Mouse (Mus musculus) ES-Bruce4 (cell line): ENCODE measurements at regions not wholly inside any gene's neighbourhood (a gene's known extent, or its start where the extent isn't known, plus 50 kb on each side); places are given as distances from the start of the nearest gene placed in this dataset.

Experiments used
- H3K27ac ChIP-seq: 2 replicates; pipeline ENCODE4 v1.5.1; 2012; ENCODE audit warnings: low read length, inconsistent platforms; ENCODE audit not compliant: insufficient read depth
- H3K27me3 ChIP-seq: 2 replicates; pipeline ENCODE4 v1.6.1; 2012; ENCODE audit warnings: mild to moderate bottlenecking, low read length, inconsistent platforms; ENCODE audit not compliant: control insufficient read depth, poor library complexity, insufficient read depth, severe bottlenecking
- H3K36me3 ChIP-seq: 2 replicates; pipeline ENCODE4 v1.6.1; 2012; ENCODE audit warnings: inconsistent platforms, mild to moderate bottlenecking, low read length, moderate library complexity; ENCODE audit not compliant: control insufficient read depth, poor library complexity, insufficient read depth, severe bottlenecking
- H3K4me1 ChIP-seq: one replicate; pipeline ENCODE4 v1.8.1; 2011; ENCODE audit warnings: low read length; ENCODE audit not compliant: control insufficient read depth, insufficient read depth
- H3K4me3 ChIP-seq: 2 replicates; pipeline ENCODE4 v1.5.1; 2011; ENCODE audit warnings: low read depth, mild to moderate bottlenecking, low read length
- H3K9ac ChIP-seq: 2 replicates; pipeline ENCODE4 v1.6.1; 2012; ENCODE audit warnings: low read depth, mild to moderate bottlenecking, inconsistent platforms; ENCODE audit not compliant: poor library complexity, severe bottlenecking
- H3K9me3 ChIP-seq: replicated peaks from 2 replicates; pipeline ENCODE4 v1.6.1; 2012; ENCODE audit warnings: mild to moderate bottlenecking, low read length, inconsistent platforms; ENCODE audit not compliant: control insufficient read depth, poor library complexity, insufficient read depth, severe bottlenecking
- CTCF ChIP-seq: IDR thresholded peaks from one replicate; pipeline ENCODE4 v1.8.1; 2011; ENCODE audit warnings: low read depth, low read length
- EP300 ChIP-seq: IDR thresholded peaks from 2 replicates; pipeline ENCODE4 v1.6.1; 2011; ENCODE audit warnings: low read depth, low read length; ENCODE audit not compliant: insufficient read depth
- POLR2A ChIP-seq: IDR thresholded peaks from one replicate; pipeline ENCODE4 v1.8.1; 2011; ENCODE audit warnings: low read length; ENCODE audit not compliant: insufficient read depth

DNA sequence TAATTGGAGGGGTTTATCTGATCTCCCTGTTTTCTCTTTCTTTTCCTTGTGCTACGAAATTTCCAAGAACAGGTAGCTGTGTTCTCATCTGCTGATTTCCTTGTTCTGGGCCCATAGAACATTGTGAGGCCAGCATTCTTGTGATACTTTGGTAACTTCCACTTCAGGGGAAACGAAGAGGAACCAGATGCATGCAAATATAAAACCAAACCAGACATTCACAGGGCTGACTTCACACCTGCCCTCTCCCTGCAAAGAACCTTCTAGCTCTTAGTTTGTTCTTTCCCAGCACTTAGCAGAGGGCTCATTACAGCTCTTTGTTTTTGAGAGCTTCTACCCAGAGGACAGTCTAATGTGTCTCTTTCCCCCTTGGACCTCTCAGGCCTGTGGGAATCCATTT, 94.3 kb downstream of the Klf5 start:
- H3K27me3 ChIP-seq: no peaks in the 10 kb centered on the region
- no peaks in the 10 kb centered on the region for H3K4me1 ChIP-seq
- TF ChIP-seq POLR2A: no peak
- no peak for TF ChIP-seq CTCF
- TF ChIP-seq EP300: no peak
- H3K4me3 ChIP-seq: no peak overlapping the region
- no peak overlapping the region; the same call in 1 of the 2 replicates for H3K27ac ChIP-seq
- no peaks in the 10 kb centered on the region for H3K36me3 ChIP-seq
- peaks cover 3% of the 10 kb centered on the region for H3K9me3 ChIP-seq
- no peak overlapping the region for H3K9ac ChIP-seq

- no peak overlapping the region for H3K4me3 ChIP-seq
- no peak overlapping the region for H3K9ac ChIP-seq
- no peaks in the 10 kb centered on the region for H3K27me3 ChIP-seq
- peaks cover 2% of the 10 kb centered on the region for H3K9me3 ChIP-seq
- H3K4me1 ChIP-seq: no peaks in the 10 kb centered on the region
- H3K36me3 ChIP-seq: no peaks in the 10 kb centered on the region
- no peak overlapping the region for H3K27ac ChIP-seq
- TF ChIP-seq EP300 (no peak), POLR2A (no peak), CTCF (no peak)
These were observed 95.1 kb downstream of the Klf5 start for GRCm38 (mm10) chr14:99393611-99394010.

DNA sequence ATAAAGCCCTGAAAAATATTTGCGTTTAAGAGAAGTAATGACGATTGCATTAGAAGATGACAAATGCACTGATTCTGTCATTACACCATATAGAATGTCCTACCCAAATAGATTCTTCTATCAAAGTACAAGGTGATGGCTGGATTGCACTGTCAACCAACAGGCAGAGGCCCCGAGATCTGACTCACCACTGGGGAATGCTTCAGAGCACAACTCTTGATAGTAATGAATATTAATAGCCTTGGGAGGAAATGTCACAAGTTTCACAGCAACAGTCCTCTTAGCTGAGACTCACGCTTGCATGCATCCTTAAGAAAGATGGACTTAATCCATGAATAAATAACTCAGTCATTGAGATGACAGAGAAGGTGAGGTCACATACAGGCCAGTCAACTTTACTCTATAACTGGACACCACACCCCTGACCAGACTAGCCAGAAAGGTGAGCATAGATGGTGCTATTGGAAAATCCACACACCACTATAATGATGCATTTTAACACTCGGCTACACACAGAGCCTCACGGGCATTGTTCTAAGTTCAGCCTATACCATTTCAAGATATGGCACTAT, 104.8 kb downstream of the Klf5 start:
- no peak overlapping the region for H3K27ac ChIP-seq
- H3K4me3 ChIP-seq: no peak overlapping the region
- H3K9ac ChIP-seq: no peak overlapping the region
- H3K36me3 ChIP-seq: no peaks in the 10 kb centered on the region
- no peak for TF ChIP-seq POLR2A
- TF ChIP-seq CTCF: no peak
- TF ChIP-seq EP300: no peak
- H3K9me3 ChIP-seq: no peaks in the 10 kb centered on the region
- no peaks in the 10 kb centered on the region for H3K27me3 ChIP-seq
- H3K4me1 ChIP-seq: no peaks in the 10 kb centered on the region

DNA sequence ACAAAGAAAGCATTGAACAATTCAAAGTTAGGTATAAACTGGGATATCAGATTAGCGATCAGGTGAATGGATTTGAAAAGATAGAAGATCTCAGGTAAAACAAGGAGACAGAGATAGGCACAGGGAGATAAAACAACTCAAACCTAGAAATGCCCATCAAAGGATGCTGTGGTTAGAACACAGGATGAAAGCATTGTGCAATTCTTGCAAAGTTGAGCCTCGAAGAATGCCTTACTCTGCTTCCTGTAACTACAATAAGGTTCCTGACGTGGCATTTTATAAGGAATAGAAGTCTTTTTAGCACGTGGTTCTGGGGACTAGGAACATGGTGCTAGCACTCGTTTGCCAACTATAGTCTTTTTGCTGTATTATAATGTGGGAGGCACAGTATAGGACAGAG, 106.7 kb downstream of the Klf5 start:
- H3K9me3 ChIP-seq: no peaks in the 10 kb centered on the region
- H3K27ac ChIP-seq: no peak overlapping the region
- H3K9ac ChIP-seq: no peak overlapping the region
- no peaks in the 10 kb centered on the region for H3K27me3 ChIP-seq
- no peak for TF ChIP-seq EP300
- no peak for TF ChIP-seq CTCF
- no peak for TF ChIP-seq POLR2A
- no peaks in the 10 kb centered on the region for H3K36me3 ChIP-seq
- H3K4me3 ChIP-seq: no peak overlapping the region
- no peaks in the 10 kb centered on the region for H3K4me1 ChIP-seq

DNA sequence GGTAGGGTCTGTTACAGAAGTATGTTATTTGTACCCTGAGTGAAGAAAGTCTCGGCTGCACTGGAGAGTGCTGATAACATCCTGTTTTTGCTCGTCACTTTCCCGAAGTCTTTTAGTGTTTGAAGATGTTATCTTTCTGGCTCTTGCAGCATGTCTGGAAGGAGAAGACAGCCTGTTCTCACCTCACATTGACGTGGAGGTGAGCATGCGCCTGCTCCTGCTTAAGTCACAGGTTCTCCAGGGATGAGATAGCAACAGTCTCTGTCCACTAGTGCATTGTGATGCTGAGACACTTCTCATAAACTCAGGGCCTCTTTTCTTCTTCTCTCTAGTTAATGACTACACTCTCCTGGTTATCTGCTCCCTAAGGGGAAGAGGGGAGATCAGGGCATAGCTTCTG, 113.3 kb downstream of the Klf5 start:
- Histone ChIP-seq H3K27me3 (no peaks in the 10 kb centered on the region), H3K4me3 (no peak overlapping the region), H3K27ac (no peak overlapping the region), H3K36me3 (no peaks in the 10 kb centered on the region), H3K4me1 (no peaks in the 10 kb centered on the region), H3K9me3 (no peaks in the 10 kb centered on the region), H3K9ac (no peak overlapping the region)
- TF ChIP-seq CTCF: no peak
- no peak for TF ChIP-seq EP300
- TF ChIP-seq POLR2A: no peak

- H3K4me1 ChIP-seq: no peaks in the 10 kb centered on the region
- no peaks in the 10 kb centered on the region for H3K36me3 ChIP-seq
- no peaks in the 10 kb centered on the region for H3K9me3 ChIP-seq
- H3K27me3 ChIP-seq: no peaks in the 10 kb centered on the region
- no peak overlapping the region for H3K9ac ChIP-seq
- no peak overlapping the region for H3K4me3 ChIP-seq
- TF ChIP-seq POLR2A (no peak), EP300 (no peak), CTCF (no peak)
- no peak overlapping the region for H3K27ac ChIP-seq
These were observed 117.7 kb downstream of the Klf5 start for GRCm38 (mm10) chr14:99416169-99416568.
